Mouse (Mus musculus): ENCODE data around the gene Cmtm2b.
"Not testable (repeated sequence)": the region's sequence is repeated elsewhere in the genome, so short reads cannot be mapped to it uniquely, and the experiment has no call there.

The Cmtm2b gene

GRCm38 (mm10) chr8:104321930-104322329, at the start of gene Cmtm2b:
Gene Cmtm2b, plus strand, starts transcription at chr8:104322230.
- in situ Hi-C loops (cut with MboI, MseI), result not testable (repeated sequence)

DNA sequence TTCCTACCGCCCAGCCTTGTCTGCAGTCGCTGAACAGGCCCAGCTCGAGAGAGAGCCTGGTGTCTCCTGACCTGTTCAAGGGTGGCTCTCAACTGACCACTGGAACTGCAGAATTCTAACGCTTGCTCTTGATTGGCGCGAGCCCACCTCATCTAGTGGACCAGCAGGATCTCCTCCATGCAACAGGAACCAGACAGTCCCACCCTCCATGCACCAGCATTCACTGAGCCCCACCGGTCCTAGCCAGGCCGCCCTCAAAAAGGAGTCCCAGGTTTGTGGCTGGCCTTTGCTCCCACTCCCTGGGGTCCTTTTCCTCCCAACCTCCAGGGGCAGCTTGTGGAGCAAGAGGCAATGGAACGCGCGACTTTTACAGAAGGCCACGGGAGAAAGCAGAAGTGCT, 28.9 kb upstream of the Cmtm2b start, which contains the start of gene Cmtm2a:
TSS of gene Cmtm2a (minus strand) at position 101 of the 400 bp plus-strand sequence.
- in situ Hi-C loops (cut with MboI, MseI), result not testable (repeated sequence)

DNA sequence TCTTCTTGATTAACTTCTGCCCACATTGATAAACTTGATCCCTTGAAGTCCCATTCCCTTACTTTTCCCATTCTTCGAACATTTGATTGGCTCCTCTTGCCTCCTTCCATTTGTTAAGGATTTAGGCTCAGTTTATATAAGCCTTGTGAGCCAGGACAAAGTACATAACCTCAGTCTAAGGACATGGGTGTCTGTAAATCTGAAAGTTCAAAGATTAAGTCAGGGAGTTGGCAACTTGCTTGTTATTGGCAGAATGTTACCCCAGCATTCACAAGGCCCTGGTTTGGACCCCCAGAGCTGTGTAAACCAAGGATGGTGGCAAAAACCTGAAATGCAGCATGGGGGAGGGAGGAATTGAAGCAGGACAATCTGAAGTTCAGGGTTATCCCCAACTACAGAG, 27.6 kb upstream of the Cmtm2b start:
- in situ Hi-C loops (cut with MboI, MseI), result no loop called here

- in situ Hi-C loops (cut with MboI, MseI), result not testable (repeated sequence)
Observed at GRCm38 (mm10) chr8:104301577-104301976, 20.5 kb upstream of the Cmtm2b start.

DNA sequence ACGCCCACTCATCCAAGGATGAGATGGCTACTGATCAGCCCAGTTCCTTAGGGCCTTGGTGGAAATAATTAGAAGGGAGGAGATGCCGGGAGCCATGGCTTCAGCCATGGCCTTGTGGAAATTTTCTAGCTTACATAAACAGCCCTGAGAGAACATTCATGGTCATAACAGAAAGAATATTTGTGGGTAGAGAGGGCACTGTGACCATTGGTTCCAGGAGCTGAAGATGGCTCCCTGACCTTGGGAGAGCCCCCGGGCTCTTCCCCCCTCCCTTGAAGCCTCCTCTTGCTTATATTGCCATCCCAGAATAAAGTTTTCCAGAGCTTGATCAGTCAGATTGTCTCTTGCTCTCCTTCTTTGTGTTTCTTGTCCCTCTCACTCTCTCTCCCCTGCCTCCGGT, 19.5 kb upstream of the Cmtm2b start:
- in situ Hi-C loops (cut with MboI, MseI), result not testable (repeated sequence)

DNA sequence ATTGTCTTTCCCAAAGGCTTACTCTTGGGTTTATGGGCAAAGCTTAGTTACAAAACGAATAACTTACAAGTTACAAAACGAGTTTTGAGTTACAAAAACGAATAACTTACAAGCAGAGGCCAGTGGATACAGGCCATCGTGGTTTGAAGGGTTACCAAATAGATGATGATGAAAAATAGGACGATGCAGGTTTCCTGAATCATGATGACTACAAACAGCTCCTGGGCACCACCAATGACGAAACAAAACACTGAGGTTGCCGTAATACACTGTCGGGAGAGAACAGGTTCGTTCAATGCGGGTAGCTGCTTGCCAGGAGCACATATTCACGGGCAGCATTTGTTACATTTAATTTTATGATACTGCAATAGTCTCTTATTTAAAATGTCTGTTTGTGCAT, 17.1 kb upstream of the Cmtm2b start:
- in situ Hi-C loops (cut with MboI, MseI), result loop anchor here (5.0 kb wide), 1 partner anchor 38 kb away; no protein-coding TSS in a partner anchor

DNA sequence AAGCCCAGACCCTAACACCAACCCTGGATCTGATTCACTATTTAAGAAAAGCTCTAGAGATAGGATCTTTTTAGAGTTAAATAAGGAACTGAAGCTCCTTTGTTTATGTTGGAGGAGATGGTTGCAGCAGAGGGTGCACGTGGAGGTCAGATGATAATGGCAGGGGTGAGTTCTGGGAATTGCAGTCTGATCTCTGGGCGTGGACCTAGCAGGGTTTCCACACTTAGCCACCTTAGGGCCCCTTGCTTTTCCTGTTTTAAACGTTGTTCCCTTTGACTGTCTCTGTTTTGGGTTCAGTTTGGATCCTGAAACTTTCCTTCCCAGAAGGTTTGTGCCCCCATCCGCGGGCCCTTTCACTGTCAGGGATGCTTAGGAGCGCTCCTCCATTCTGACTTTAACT, 13.7 kb upstream of the Cmtm2b start:
- in situ Hi-C loops (cut with MboI, MseI), result loop anchor here (5.0 kb wide), 1 partner anchor 41 kb away; no protein-coding TSS in a partner anchor

GRCm38 (mm10) chr8:104309441-104310155, 12.4 kb upstream of the Cmtm2b start, which contains the start of the genes Gm45711 and Cmtm1:
Gene Gm45711, minus strand, starts transcription at chr8:104310081.
Gene Cmtm1, minus strand, starts transcription at chr8:104310145.
- in situ Hi-C loops (cut with MboI, MseI), result loop anchor here (5.0 kb wide), 1 partner anchor 42 kb away; no protein-coding TSS in a partner anchor

GRCm38 (mm10) chr8:104312023-104312422, 10.0 kb upstream of the Cmtm2b start:
- in situ Hi-C loops (cut with MboI, MseI), result not testable (repeated sequence)

DNA sequence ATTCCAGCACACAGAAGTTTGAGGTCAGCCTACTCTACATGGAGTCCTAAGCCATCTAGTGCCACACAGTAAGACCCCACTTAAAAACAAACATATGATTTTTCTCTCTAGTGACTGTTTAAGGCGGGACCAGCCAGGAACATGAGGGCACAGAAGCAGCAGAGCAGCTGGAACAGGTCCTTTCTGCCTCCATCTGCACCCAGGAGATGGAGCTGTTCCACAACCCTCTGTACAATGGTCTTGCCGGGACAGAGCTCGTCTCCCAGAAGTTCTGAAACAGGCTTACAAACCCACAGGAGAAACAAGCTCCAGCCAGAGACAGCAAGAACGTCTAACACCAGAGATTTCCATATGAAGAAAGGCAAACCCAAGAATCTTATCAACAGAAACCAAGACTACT, 8.7 kb upstream of the Cmtm2b start:
- in situ Hi-C loops (cut with MboI, MseI), result no loop called here

DNA sequence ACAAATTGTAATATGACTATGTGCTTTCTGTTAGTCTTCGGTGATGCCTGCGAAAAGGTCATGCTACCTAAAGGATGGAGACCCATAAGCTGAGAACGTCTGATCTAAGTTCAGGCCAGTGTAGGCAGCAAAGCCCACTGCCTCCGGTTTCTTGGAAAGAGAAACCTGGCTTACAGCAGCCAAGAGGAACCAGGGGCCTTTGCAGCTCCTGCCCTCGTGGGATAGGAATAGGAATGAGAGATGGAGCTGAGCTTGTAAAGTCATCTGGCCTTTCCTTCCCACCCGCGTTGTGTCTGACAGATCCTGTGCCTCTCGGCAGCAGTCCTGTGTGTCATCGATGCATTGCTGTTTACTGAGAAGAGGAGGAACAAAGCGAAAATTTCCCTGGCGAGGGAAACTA, 763 bp upstream of the Cmtm2b start, which contains the start of gene Gm11020:
TSS of gene Gm11020 (plus strand) at position 301 of the 400 bp plus-strand sequence.
- in situ Hi-C loops (cut with MboI, MseI), result not testable (repeated sequence)

- in situ Hi-C loops (cut with MboI, MseI), result no loop called here
Observed at GRCm38 (mm10) chr8:104332665-104333631, 10.9 kb downstream of the Cmtm2b start.

DNA sequence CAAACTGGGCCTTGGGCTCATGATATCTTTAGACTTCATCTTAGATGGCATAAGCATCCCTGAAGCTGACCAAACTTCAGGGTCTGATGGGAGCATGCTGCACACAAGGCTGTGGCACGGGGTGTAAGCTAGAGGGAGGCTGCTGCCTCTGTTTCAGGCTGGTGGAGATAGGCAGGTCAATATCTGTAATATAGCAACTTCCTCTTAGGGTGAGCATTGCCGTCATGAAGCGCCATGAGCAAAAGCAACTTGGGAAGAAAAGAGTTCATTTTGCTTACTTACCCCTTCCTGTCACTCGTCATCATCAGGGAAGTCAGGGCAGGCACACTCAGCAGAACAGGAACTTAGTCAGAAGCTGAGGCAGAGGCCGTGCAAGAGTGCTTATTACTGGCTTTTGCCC, 11.8 kb downstream of the Cmtm2b start:
- in situ Hi-C loops (cut with MboI, MseI), result no loop called here

DNA sequence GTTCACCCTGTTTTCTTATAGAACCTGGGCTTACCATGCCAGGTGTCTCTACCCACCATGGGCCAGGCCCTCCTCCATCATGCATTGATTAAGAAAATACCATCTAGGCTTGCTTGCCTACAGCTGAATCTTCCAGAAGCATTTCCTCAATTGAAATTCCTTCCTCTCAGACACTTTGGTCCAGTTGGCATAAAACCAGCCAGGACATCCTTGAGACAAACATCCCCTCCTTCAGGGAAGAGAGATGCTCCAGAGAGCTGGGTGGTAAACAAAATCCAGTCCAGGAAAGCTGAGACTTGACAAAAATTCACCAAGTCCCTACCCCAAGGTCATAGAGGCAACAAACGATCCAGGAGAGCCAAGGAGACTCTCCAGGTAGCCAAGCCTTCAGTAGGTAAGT, 12.2 kb downstream of the Cmtm2b start:
- in situ Hi-C loops (cut with MboI, MseI), result no loop called here

- in situ Hi-C loops (cut with MboI, MseI), result no loop called here
Observed at GRCm38 (mm10) chr8:104336806-104337205, 14.8 kb downstream of the Cmtm2b start.

GRCm38 (mm10) chr8:104337890-104338289, 15.9 kb downstream of the Cmtm2b start:
- in situ Hi-C loops (cut with MboI, MseI), result no loop called here

DNA sequence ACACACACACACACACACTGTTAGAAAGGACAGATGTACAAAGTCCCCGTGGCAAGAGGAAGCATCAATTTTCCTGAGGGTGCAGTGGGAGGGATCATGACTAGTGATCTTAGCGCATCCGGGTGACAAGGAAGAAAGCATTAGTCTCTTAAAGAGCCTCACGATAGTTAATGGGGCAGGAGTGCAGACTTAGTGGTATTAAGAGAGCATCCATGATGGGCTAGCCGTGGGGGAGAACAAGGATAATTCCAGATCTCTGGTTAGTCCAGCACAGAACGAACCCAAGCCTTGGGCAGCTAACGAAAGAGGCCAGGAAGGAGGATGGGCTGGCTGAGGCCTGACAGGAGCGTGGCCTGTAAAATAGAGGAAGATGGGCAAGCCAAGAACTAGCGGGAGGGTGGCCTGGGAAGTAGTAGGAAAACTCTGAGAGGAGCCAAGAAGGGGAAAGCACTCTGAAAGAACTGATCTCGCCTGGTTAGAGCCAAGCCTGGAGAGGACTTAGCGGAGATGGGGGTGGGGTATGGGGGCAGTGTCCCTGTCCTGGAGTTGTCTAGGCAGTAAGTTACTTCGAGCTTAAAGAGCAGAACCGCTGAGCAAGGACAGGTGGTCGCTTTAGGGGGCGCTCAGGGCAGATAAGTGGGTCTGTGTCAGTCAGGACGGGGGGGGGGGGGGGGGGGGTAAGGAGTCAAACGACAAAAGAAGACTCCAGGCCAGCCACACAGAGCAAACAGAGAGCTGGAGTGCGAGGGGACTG, 17.4 kb downstream of the Cmtm2b start, which contains the start of gene Cmtm3:
TSS of gene Cmtm3 (plus strand) at position 182 of the 754 bp plus-strand sequence.
- in situ Hi-C loops (cut with MboI, MseI), result no loop called here

DNA sequence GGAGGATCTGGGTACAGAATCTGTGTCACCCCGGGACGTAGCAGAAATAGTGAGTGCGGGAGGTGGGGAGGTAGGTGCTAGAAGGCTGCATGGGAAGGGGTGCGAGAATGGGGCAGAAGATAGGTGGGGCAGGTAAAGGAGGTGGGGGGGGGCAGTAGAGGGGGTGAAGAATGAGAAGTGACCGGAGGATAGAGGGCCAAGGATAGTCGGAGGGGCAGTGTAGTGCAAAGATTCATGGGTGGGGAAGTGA, 17.9 kb downstream of the Cmtm2b start:
- in situ Hi-C loops (cut with MboI, MseI), result loop anchor here in 1 of 2 experiments (5.0 to 10.0 kb wide), 3 partner anchors 93 to 235 kb away; partner anchors contain the start of genes Dync1li2 and Tk2

DNA sequence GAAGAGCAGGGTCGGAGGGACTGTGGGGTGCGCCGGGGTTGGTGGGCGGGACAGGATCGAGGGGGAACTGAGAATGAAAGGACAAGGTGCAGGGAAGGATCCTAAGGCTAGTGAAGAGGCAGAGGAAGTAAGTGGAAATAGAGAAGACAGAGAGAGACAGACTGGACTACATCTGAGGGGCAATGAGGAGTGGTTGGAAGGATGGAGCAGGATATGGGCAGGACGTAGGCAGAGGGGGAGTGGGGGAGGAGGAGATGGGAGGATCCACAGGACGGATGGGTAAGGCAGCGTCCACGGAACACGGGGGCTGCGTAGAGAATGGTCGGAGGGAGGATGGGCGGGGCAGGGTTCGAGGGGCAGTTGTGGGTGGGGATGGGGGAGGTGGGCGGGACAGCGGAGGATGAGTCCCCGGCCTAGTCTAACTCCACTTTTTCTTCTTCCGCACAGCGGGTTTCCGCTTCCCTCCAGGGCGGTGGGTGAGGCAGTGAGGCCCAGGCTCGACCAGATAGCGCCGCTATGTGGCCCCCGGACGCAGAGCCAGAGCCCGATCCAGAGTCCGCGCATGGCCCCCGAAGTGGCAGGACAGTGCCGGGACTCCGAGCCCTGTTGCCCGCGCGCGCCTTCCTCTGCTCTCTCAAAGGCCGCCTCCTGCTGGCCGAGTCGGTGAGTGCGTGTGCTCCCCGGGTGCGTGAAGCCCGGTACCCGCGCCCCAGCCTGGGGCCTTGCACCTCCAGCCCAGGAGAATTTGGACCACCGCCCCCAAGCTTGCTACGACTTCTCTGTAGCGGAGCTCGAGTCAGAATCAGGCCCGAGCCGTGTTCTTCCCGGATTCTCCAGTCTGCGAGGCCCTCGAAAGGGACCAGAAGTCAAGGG, 18.4 kb downstream of the Cmtm2b start:
- in situ Hi-C loops (cut with MboI, MseI), result loop anchor here in 1 of 2 experiments (5.0 to 10.0 kb wide), 3 partner anchors 93 to 234 kb away; partner anchors contain the start of genes Dync1li2 and Tk2

DNA sequence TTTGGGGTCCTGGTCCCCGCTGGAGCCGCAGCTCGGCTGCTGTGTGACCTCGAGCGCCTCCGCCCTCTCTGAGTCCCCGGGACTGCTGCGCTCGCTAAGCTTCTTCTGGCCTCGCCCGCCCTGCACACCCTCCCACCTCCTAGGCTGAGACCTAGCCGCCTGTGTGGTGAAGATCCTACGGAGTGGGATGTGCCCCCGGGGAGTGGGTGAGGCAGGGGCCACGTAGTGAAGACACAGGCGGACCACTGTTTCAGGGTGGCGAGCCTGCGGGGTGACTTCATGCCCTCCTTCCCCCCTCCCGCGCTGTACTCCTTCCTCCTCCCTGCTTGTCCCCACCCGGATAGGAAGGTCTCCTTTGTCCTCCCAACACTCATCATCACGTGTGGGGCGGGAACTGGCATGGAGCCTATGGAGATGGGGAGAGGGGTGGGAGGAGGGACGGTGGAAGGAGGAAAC, 19.1 kb downstream of the Cmtm2b start:
- in situ Hi-C loops (cut with MboI, MseI), result loop anchor here in 1 of 2 experiments (5.0 to 10.0 kb wide), 3 partner anchors 94 to 234 kb away; partner anchors contain the start of genes Dync1li2 and Tk2

Measured in T-helper 17 cell (primary cell).